Mouse (Mus musculus): Measurements from ENCODE around the gene Slc6a1. TPM values are rescaled to one million over a fixed set of nuclear protein-coding genes. Genes with fewer than 3 reads are reported as not detected.

The Slc6a1 gene
- polyA plus RNA-seq (2012; fragmentation: generic; extraction: Trizol), result not detected

DNA sequence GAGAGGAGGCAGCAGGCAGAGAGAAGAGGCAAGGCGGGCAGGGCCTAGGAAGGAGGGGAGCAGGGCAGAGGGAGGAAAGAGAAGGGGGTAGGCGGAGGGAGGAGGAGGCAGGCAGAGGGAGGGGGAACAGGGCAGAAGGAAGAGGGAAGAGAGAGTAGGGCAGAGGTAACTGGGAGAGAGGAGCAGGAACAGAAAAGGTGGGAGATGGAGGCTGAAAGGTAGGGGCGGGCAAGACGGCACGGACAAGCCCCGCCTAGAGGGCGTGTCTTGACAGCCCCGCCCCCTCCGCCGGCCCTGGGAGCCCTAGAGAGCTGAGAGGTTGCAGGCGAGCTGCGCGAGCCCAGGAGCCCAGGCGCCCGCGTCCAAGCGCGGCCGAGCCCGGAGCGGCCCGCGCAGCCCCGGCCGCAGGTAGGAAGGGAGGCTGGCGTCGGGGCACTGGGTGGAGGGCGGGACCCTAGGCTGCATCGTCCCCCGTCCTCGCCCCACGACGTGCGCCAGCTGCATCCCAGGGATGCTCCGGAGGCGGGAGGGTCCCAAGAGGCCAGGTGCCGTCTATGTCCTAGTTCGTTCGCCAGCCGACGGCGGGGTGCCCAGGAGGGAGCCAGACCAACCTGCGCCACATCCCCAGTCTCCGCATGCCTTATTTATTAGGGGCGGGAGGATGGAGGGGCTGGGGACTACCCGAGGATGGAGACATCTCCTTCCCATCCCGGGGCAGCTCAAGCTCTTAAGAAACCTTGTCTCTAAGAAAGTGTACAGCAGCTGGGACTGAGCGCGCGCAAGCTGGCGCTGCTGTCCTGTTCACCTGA, at the start of gene Slc6a1:
Gene Slc6a1, plus strand, starts transcription at position 167 of the 809 bp plus-strand sequence.

Other genes starting within 250 kb of the Slc6a1 start
- gene Atp2b2, start 240.0 kb upstream of the Slc6a1 start, polyA plus RNA-seq (2012; fragmentation: generic; extraction: Trizol), result not detected
- gene Slc6a11, start 151.4 kb upstream of the Slc6a1 start, polyA plus RNA-seq (2012; fragmentation: generic; extraction: Trizol), result not detected
- gene Hrh1, start 115.3 kb downstream of the Slc6a1 start, polyA plus RNA-seq (2012; fragmentation: generic; extraction: Trizol), result under 1 TPM; 0.01 to 0.08 TPM

Data from C3H10T1/2 (cell line).